Mouse (Mus musculus): ENCODE results near the gene Pknox1.
"Not testable (repeated sequence)": the region's sequence is repeated elsewhere in the genome, so short reads cannot be mapped to it uniquely, and the experiment has no call there.

Pknox1 gene

GRCm38 (mm10) chr17:31564015-31564857 is at the start of gene Pknox1:
Gene Pknox1 (plus strand): TSS chr17:31564734.
- peak; percentile 99 for DNase-seq

- no peak for DNase-seq
Measured at GRCm38 (mm10) chr17:31519344-31519945, 45.1 kb upstream of the Pknox1 start.

- DNase-seq = peak; percentile 99 to 100
Measured at GRCm38 (mm10) chr17:31519946-31520838, 44.3 kb upstream of the Pknox1 start, which contains the start of the genes Wdr4 and Ndufv3. Gene Wdr4 (minus strand): TSS chr17:31519980. Gene Ndufv3 (plus strand): TSS chr17:31520115.

- peak in 1 of 2 experiments; percentile 38 for DNase-seq
Measured at GRCm38 (mm10) chr17:31520895-31521294, 43.6 kb upstream of the Pknox1 start.

GRCm38 (mm10) chr17:31521948-31522347 is 42.6 kb upstream of the Pknox1 start:
- DNase-seq = no peak

- DNase-seq = no peak
Measured at GRCm38 (mm10) chr17:31525114-31525513, 39.4 kb upstream of the Pknox1 start.

GRCm38 (mm10) chr17:31525816-31526215 is 38.7 kb upstream of the Pknox1 start:
- no peak for DNase-seq

- peak; percentile 37 to 65 for DNase-seq
Measured at GRCm38 (mm10) chr17:31529314-31529713, 35.2 kb upstream of the Pknox1 start.

GRCm38 (mm10) chr17:31531441-31532158 is 32.9 kb upstream of the Pknox1 start:
- DNase-seq = no peak

- DNase-seq = not testable (repeated sequence)
Measured at GRCm38 (mm10) chr17:31532331-31532730, 32.2 kb upstream of the Pknox1 start.

GRCm38 (mm10) chr17:31535358-31535757 is 29.2 kb upstream of the Pknox1 start:
- no peak for DNase-seq

GRCm38 (mm10) chr17:31535871-31536629 is 28.5 kb upstream of the Pknox1 start:
- DNase-seq = peak; percentile 64 to 67

GRCm38 (mm10) chr17:31540101-31540500 is 24.4 kb upstream of the Pknox1 start:
- DNase-seq = peak in 1 of 2 experiments; percentile 26

GRCm38 (mm10) chr17:31540809-31541459 is 23.6 kb upstream of the Pknox1 start:
- no peak for DNase-seq

GRCm38 (mm10) chr17:31541460-31541831 is 23.1 kb upstream of the Pknox1 start:
- no peak for DNase-seq

GRCm38 (mm10) chr17:31543574-31543973 is 21.0 kb upstream of the Pknox1 start:
- peak; percentile 37 to 50 for DNase-seq

- no peak for DNase-seq
Measured at GRCm38 (mm10) chr17:31546444-31547196, 17.9 kb upstream of the Pknox1 start.

GRCm38 (mm10) chr17:31547974-31548373 is 16.6 kb upstream of the Pknox1 start:
- DNase-seq = no peak

- DNase-seq = no peak
Measured at GRCm38 (mm10) chr17:31549389-31549788, 15.1 kb upstream of the Pknox1 start.

GRCm38 (mm10) chr17:31552601-31553000 is 11.9 kb upstream of the Pknox1 start:
- DNase-seq = not testable (repeated sequence)

Measured in lung, adult 18-20 months (tissue).